Mouse (Mus musculus): ENCODE results near the gene Uaca. TPM values are rescaled to one million over a fixed set of nuclear protein-coding genes. Genes with fewer than 3 reads are reported as not detected.

Gene Uaca
- total RNA-seq, 2 experiments from 2014 or later = 29.2 to 32.0 TPM

DNA sequence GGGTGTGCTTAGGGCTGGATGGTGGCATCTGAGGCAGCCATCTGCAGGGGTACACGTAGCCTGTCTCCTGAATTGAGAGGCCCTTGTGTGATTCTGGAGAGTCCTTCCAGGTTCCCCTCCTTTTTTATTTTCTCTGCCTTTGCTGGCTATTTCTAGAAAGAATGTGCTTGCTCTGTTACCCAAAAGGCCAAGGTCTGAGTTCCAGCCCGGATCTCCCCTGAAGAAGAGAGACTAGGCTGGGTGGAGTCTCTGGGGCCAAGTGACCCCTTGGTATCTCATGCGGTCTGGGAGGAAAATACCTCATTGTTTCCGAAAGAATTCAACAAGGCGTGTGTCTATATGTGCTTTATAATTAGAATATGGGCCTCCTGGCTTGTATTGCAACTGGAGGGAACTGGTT lies 41.8 kb downstream of the Uaca start:
- peak in 1 of 2 experiments; percentile 27 for DNase-seq (ENCODE audit: low spot score in 2 of 2)

DNA sequence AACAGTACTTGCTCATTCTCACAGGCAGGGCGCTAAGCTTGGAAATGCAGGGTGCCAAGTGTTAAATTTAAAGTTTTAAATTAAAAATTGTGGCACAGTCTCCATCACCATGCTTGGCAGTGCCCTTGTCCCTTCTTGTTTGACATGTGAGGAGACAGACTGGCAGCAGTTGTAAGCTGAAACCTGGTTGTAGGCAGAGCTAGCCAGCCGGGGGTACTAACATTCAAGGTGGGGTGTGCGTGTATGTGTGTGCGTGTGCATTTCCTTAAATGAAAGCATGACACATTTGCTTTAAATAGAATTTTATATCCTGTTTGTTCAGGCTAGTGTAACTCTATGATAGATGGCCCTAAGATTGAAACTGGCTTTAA lies 42.7 kb downstream of the Uaca start:
- DNase-seq (ENCODE audit: low spot score in 2 of 2) = peak in 1 of 2 experiments; percentile 15

DNA sequence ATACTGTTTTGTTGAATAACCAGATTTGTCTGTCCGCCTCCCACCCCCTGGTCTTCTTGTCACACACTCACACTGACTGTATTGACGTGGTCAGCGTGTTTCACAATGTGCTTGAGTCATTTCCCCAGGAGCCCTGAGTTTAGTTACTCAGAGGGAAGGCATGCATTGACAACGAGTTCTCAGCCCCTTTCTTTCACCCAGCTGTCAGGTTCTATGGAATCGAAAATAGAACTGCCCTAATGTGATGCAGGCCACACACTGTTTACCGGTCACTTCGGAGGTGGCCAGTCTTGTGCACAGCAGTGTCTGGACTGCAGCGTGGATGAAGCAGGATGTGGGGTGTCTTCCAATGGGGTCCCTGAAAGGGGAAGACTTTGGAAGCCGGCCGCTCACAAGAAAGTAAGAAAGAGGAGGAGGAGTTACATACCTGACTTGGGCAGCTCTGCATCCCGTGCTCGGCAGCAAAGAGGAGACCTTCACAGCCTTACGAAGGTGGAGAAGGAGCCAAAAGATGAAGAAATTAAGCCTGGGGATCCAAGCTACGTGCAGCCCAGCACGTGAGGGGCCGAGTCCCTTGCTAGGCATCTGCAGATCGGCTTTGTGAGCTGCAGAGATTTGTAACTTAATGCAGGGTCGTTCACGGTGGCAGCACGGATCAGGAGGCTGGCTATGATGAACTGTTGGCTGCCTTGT lies 43.3 kb downstream of the Uaca start:
- DNase-seq (ENCODE audit: low spot score in 2 of 2) = peak in 1 of 2 experiments; percentile 53

DNA sequence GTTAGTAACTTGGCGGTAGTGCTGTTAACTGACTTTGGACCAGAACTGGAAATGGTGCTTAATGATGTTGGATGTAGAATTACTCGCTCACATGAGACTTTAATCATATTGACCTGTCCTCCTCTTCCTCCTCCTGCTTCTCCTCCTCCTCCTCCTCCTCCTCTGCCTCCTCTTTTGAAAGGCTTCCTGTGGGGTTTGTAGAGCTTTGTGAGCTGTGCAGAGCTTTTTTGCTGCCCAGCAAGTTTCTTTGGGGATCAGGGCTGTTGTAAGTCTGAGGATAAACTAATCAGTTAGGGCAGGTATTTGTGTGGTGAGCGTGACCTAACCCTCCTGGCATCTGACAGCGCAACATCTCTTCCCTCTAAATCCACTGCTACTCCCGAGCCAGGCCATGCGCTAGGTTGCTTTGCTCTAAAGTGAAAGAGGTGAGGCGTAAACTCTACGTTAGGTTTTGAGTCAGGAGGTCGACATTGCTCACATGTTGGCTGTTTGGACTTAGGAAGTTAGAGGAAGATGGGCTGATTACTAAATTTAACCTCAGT lies 44.1 kb downstream of the Uaca start:
- DNase-seq (ENCODE audit: low spot score in 2 of 2) = peak in 1 of 2 experiments; percentile 30

DNA sequence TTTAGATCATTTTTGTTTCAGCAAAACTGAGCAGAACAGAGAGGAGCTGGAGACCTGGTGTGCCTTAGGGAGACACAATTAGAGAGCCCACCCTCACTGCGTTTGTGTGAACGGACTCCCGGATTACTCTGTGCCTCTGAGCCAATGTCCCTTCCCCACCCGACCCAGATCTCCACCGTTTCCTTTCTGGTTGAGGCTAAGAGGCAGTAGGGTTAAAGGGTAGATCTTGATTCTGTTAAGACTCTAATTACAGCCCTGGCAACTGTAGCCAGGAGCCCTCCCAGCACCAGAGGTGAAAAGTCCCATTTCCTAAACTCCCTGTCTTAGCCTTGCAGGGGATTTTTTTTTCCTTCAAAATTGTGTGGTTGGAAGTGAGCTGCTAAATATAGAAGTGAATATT lies 47.1 kb downstream of the Uaca start:
- DNase-seq (ENCODE audit: low spot score in 2 of 2) = no peak

DNA sequence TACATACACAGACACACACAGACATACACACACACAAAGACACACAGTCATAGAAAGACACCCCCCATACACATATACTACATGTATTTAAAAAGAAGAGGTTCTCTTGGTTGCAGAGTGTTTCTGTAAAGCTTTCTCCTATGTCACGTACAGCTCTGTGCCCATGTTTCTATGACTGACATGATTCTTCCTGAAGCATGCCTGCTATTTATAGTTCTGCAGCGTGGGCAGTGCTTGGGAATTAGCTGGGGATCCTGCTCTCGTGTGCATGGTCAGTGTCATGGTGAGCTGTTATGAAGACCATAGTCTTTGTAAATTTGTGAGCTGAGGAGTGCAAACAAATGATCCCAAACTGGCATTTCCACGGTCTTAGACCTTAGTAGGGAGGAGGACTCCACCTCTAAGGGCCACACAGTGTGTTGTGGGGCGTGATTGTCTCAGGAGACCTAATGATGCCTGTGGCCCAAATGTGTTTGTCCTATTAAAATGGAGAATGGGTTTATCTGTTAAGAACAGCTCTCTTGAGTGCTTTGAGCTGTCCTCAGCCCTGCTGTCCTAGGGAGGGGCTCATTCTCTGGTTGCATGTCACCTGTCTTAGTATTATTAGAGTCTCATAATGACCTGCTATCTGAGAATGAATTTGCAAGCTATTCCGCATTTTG lies 49.2 kb downstream of the Uaca start:
- DNase-seq (ENCODE audit: low spot score in 2 of 2) = no peak

DNA sequence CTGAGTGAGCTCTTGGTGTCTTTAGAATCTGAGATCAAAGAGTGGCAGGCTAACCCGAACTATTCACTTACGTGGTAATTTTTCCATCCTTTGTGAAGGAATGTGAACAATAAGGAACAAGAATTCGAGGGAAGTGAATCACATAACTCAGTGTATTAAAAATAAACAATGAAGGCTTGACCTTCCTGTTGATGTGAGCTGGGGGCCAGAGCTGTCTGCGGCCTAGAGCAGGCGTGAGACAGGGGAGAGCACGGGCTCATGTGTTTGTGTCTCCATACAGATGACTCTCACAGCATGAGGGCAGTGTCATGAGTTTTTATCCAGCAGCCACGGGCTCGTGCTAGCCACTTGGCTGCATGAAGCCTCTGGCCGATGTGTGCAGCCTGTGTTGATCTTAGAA lies 54.4 kb downstream of the Uaca start:
- DNase-seq (ENCODE audit: low spot score in 2 of 2) = no peak

DNA sequence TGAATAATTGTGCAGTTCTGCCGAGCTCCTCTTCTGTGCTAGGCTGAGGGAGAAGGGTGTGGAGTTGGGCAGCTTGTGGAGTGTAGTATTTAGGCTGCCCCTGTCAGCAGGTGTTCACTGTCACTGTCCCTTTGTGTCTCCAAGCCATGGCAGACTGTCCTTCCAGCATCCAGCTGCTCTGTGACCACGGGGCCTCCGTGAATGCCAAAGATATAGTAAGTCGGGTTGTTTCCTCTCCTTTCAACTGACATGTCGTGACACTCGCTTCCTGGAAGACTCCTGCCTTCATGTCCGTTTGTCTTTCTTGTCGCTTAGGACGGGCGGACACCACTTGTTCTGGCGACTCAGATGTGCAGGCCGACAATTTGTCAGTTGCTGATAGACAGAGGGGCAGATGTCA lies 55.6 kb downstream of the Uaca start:
- no peak for DNase-seq (ENCODE audit: low spot score in 2 of 2)

DNA sequence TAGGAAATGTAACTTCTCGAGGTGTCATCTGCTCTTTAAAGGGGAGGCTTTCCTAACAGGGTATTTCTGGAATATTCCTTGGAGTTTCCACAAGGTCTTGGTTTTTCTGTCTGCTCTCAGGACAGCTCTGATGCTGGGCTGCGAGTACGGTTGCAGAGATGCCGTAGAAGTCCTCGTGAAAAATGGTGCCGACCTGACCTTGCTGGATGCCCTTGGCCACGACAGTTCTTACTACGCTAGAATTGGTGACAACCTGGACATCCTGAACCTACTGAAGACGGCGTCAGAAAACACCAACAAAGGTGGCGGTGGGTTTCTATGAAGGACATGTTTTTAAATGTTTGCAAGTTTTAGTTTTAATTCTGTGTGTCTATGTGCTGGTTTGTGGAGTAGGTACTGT lies 59.9 kb downstream of the Uaca start:
- no peak for DNase-seq (ENCODE audit: low spot score in 2 of 2)

DNA sequence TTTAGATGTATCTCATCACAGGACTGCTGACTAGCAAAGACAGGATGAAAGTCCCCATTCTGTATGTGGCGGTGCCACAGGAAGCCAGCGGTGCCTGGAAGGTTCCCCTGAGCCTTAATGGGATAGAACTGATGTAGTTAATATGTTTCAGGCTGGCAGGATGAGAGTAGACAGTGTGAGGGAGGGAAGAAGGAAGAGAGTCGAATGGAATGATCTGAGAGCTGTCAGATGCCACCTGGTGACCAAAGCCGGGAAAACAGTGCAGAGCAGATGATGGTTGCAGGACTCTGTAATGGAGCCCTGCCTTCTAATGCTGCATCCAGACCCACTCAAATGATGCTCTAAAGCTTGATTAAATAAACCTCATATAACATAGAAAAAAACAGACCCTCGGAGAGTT lies 63.5 kb downstream of the Uaca start:
- peak; percentile 42 to 63 for DNase-seq (ENCODE audit: low spot score in 2 of 2)

DNA sequence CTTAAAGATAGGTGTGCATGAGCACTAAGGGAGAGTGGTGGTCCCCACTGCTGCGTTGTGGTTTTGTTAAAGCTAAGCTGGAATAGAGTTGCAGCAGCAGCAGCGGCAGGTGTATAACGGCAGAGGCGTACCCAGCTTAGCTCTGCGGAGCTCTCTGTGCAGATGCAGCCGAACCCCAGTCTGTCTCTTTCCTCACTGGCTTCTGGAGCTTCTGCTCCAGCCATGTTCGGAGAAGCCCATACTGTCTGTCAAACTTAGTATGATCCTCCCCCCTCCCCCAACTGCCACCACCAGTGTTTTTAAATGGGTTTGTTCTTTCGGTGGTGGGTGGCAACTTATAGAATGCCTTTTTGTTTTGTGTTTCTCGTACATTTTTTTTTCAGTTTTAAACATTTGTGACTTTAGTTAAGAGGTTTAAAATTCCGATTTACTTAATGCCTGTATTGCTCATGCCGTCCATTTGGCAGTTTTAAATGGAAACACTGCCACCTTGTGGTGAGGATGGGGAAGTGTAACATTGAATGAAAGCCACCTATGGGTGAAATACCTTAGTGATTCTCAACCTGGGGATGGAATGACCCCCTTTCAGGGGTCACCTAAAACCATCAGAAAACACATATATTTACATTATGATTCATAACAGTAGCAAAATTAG lies 64.1 kb downstream of the Uaca start:
- no peak for DNase-seq (ENCODE audit: low spot score in 2 of 2)

DNA sequence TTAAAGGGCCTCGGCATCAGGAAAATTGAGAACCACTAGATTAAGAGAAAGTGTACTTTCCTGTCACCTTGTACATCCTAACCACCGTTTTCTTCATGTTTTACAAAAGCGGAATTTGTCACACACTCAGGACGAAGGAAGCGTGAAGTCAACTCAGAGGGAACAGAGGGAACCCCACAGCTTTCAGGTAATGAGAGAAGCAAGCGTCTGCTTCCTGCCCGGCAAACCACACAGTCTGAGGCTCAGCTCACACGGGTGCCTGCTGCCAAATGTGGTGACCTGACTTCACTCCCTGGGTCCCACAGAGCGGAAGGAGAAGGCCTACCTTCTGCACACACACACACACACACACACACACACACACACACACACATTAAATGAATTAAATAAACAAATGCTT lies 64.7 kb downstream of the Uaca start:
- no peak for DNase-seq (ENCODE audit: low spot score in 2 of 2)

DNA sequence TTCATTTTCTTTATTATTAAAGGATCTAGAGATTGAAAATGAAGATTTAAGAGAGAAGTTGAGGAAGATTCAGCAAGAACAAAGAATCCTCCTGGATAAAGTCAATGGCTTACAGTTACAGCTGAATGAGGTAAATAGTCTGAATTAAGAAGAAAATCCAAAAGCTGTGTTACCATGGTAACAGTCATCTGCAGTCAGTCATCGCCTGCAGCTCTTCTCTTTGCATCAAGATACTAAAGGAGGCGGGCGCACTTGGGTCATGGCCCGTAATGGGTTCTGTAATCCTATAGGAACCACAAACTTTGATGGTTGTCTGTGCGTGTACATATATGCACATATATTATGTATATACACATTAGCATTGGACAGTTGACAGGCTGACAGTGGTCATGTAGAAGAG lies 66.7 kb downstream of the Uaca start:
- no peak for DNase-seq (ENCODE audit: low spot score in 2 of 2)

DNA sequence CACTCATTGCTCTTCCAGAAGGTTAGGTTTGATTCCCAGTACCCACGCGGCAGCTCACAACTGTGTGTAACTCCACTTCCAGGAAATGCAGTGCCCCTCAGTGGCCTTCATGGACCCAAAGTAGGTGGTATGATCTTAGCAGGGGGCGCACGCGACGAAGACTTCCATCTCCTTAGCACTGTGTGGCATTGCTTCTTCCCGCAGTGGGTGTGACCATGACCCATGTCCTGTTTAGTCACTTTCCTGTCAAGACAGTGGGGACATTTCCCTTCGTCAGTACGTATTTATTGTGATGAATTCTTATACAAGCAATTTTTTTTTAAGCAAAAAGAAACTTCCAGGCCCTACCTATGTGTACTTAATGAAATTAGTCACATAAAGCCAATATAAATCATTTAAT lies 70.3 kb downstream of the Uaca start:
- no peak for DNase-seq (ENCODE audit: low spot score in 2 of 2)

DNA sequence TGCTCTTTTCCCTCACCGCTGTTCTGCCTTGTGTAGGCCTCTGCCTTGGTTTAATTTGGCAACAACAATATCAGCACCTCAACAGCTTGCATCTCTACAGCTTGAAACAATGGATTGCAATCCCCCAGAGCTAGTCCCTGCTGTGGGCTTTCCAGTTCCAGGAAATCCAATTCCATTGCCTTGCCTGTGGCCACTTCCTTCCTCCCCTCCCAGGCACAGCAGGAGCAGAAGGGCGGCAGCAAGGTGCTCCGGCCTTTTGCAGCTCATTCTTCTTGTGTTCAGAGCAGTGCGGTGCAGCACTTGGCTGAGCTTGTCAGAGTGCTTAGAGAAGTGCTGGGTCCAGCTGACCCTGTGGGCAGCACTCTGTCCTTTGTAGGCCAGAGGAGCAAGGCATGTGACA lies 71.5 kb downstream of the Uaca start:
- no peak for DNase-seq (ENCODE audit: low spot score in 2 of 2)

DNA sequence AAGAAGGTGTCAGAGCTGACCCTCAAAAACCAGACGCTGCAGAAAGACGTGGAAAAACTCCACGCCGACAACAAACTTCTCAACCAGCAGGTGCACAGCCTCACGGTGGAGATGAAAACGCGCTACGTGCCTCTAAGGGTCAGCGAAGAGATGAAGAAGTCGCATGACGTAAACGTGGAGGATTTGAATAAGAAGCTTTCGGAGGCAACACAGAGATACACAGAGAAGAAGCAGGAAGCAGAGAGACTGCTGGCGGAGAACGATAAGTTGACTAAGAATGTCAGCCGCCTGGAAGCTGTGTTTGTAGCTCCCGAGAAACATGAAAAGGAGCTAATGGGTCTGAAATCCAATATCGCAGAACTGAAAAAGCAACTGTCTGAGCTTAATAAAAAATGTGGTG lies 76.1 kb downstream of the Uaca start:
- DNase-seq (ENCODE audit: low spot score in 2 of 2) = no peak

DNA sequence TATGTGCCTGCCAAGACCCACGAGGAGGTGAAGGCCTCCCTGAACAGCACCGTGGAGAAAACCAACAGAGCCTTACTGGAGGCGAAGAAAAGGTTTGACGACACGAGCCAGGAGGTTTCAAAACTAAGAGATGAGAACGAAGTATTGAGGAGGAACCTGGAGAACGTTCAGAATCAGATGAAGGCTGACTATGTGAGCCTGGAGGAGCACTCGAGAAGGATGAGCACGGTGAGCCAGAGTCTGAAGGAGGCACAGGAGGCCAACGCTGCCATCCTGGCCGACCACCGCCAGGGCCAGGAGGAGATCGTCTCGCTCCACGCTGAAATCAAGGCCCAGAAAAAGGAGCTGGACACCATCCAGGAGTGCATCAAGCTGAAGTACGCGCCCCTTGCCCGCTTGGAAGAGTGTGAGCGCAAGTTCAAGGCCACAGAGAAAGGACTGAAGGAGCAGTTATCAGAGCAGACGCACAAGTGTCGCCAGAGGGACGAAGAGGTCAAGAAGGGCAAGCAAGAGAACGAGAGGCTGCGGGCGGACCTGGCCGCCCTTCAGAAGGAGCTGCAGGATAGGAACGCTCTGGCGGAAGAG lies 76.7 kb downstream of the Uaca start:
- no peak for DNase-seq (ENCODE audit: low spot score in 2 of 2)

DNA sequence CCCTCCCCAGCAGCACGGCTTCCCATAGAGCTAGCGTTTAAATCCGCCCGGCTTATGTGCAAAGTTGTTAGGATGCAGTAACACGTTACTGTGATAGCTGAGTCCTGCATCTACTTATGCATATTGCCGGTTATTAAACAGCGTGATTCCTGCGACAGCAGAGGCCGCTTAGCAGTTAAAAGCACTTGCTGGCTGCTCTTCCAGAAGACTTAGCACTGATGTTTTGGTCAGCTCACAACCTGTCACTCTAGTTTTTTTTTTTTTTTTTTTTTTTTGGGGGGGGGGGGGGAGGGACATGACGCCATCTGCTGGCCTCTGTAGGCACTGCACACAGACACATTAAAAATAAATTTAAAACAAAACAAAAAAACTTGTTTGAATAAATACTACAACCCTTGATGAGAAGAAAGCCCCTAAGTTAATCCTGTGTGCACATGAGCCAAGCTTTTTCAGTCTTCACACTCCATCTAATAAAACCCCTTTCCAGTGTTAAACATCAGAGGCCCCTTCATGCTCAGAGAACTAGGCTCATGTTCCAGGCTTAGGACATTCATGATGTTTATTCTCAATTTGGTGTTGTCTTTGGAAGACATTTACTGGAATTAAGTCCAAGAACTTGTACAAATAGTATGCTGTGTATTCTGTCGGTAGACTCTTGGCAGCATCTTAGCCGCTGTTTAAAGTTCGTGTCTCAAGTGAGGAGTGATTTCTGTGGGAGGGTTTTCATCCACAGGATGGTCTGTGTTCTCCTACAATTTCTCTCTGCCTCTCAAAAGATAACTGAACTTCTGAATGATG lies 79.1 kb downstream of the Uaca start:
- no peak for DNase-seq (ENCODE audit: low spot score in 2 of 2)

DNA sequence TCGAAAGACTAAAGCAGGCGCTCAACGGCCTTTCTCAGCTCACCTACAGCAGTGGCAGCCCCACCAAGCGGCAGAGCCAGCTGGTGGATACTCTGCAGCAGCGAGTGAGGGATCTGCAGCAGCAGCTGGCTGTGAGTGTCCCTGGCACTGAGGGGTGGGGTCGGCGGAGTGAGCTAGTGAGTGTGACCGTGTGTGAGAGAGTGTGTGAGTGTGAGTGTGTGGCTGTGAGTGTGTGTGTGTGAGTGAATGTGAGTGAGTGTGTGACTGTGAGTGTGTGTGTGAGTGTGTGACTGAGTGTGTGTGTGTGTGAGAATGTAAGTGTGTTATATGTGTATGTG lies 79.7 kb downstream of the Uaca start:
- DNase-seq (ENCODE audit: low spot score in 2 of 2) = no peak

DNA sequence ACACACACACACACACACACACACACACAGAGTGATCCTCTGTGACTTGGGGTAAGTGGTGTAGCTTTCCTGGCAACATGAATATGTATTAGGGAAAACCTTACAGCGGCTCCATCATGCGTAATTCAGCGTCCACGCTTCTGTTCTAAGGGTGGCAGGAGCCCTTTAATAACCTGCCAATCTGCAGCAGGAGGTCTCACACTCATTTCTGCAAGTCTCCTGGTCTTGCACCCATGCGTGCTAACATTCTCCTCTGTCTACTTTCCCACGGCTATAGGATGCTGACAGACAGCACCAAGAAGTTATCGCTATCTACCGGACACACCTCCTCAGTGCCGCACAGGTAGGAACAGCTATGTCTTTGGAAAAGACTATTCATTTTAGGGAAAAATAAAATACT lies 81.7 kb downstream of the Uaca start:
- DNase-seq (ENCODE audit: low spot score in 2 of 2) = no peak

DNA sequence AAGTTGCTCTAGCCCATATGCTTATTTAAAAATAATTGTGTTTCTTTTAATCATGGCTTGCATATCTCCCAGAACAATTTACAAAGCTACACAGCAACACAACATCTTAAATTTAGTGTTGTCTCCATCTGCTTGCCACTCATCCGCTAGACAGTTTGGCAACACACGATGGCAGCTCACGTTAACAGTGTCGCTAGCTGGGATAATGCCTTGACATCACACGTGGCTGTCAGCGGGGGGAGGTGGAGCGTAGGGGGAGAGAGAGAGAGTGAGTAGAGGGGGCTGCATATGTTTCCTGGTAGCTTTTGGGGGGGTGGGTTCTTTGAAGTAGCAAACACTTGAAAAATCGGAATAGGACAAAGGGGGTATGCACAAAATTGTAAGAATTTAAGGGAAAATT lies 82.2 kb downstream of the Uaca start:
- DNase-seq (ENCODE audit: low spot score in 2 of 2) = no peak

Measured in adrenal gland, adult 18-20 months (tissue).